Comparison of ENCODE assay signal across 8 mouse cellular contexts in the genomic region with DNA sequence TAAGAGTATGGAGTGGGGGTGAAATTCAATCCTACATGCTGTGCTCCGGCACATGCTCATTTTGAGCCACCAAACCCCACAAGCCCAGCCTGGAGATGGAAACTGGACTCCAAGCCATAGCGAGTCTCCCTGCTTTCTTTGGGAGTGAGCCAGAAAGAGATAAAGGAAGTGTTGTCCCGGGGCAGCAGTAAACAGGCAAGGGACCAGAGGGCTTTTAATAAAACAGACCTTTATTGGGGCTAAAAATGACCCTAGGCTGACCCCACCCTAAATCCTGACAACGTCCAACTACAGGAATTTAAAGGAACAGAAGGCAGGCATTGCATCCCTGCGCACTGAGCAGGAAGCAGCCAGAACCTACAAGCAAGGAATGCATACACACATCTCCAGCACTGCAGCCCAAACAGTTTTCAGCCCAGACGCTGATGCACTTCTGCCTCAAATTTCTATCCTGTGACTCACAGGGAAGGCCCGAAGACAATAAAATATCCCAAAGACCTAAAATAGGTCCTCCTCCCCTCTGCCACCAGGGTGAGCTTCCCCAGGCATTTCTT.
A peak's percentile ranks its signal among the peaks of the same experiment; 100 is the strongest.
DNase-seq lines count a peak whose midpoint lies in the region; ATAC-seq lines count a peak whose summit lies in the region.

No protein-coding gene starts in this region.

- no peaks in the 10 kb centered on the region for H3K36me3 ChIP-seq in limb, embryonic 11.5 days (ENCODE audit: control insufficient read depth, insufficient read depth, low read length)
- no peaks in the 10 kb centered on the region for H3K36me3 ChIP-seq in limb, embryonic 10.5 days
- H3K36me3 ChIP-seq in heart, embryonic 15.5 days: no peaks in the 10 kb centered on the region
- H3K36me3 ChIP-seq in midbrain, embryonic 13.5 days: no peaks in the 10 kb centered on the region

- H3K4me1 ChIP-seq in limb, embryonic 11.5 days (ENCODE audit: control insufficient read depth, insufficient read depth, low read length): no peaks in the 10 kb centered on the region
- peaks cover 5% of the 10 kb centered on the region; the same call in 1 of the 2 replicates for H3K4me1 ChIP-seq in limb, embryonic 10.5 days
- peaks cover 16% of the 10 kb centered on the region for H3K4me1 ChIP-seq in heart, embryonic 15.5 days (replicated peaks)
- no peaks in the 10 kb centered on the region for H3K4me1 ChIP-seq in midbrain, embryonic 13.5 days (replicated peaks)

- ATAC-seq in limb, embryonic 11.5 days (ENCODE audit: insufficient number of reproducible peaks, low FRiP score, low TSS enrichment, low read depth): peak; percentile 39; the same call in 1 of the 2 replicates
- ATAC-seq in heart, embryonic 15.5 days (replicated peaks; ENCODE audit: insufficient number of reproducible peaks, insufficient read depth, low FRiP score, low read depth): peak; percentile 43
- peak; percentile 30; the same call in 1 of the 2 replicates for ATAC-seq in midbrain, embryonic 13.5 days

- intact Hi-C loops in left cerebral cortex, postnatal 10 days (cut with DNase I): no loop called here

- no peak overlapping the region for H3K4me2 ChIP-seq in limb, embryonic 11.5 days (ENCODE audit: low read depth, severe bottlenecking)
- peak overlapping the region; percentile 44 for H3K4me2 ChIP-seq in heart, embryonic 15.5 days
- H3K4me2 ChIP-seq in midbrain, embryonic 13.5 days (replicated peaks): no peak overlapping the region

- no peaks in the 10 kb centered on the region for H3K9me3 ChIP-seq in limb, embryonic 11.5 days (ENCODE audit: control insufficient read depth, low read length)
- H3K9me3 ChIP-seq in limb, embryonic 10.5 days (replicated peaks): no peaks in the 10 kb centered on the region
- no peaks in the 10 kb centered on the region for H3K9me3 ChIP-seq in heart, embryonic 15.5 days (replicated peaks)
- H3K9me3 ChIP-seq in midbrain, embryonic 13.5 days: no peaks in the 10 kb centered on the region

- H3K4me3 ChIP-seq in limb, embryonic 11.5 days (ENCODE audit: low read depth, low read length): no peak overlapping the region
- no peak overlapping the region for H3K4me3 ChIP-seq in limb, embryonic 10.5 days
- H3K4me3 ChIP-seq in heart, embryonic 15.5 days: peak overlapping the region; percentile 11; the same call in 1 of the 2 replicates
- no peak overlapping the region for H3K4me3 ChIP-seq in midbrain, embryonic 13.5 days (replicated peaks)

- H3K27ac ChIP-seq in limb, embryonic 11.5 days (replicated peaks; ENCODE audit: low read depth, low read length): no peak overlapping the region
- no peak overlapping the region for H3K27ac ChIP-seq in limb, embryonic 10.5 days
- peak overlapping the region; percentile 81 for H3K27ac ChIP-seq in heart, embryonic 15.5 days
- no peak overlapping the region for H3K27ac ChIP-seq in midbrain, embryonic 13.5 days

- H3K27me3 ChIP-seq in limb, embryonic 11.5 days (ENCODE audit: control insufficient read depth, insufficient read depth, low read length): no peaks in the 10 kb centered on the region
- no peaks in the 10 kb centered on the region for H3K27me3 ChIP-seq in limb, embryonic 10.5 days (ENCODE audit: low read depth, poor library complexity, severe bottlenecking)
- no peaks in the 10 kb centered on the region for H3K27me3 ChIP-seq in heart, embryonic 15.5 days
- H3K27me3 ChIP-seq in midbrain, embryonic 13.5 days: no peaks in the 10 kb centered on the region

- 25% methylated on average over 7 of the region's 7 CpGs for WGBS in limb, embryonic 11.5 days
- WGBS in limb, embryonic 10.5 days: 25% methylated on average over 7 of the region's 7 CpGs
- 11% methylated on average over 7 of the region's 7 CpGs for WGBS in heart, embryonic 15.5 days
- WGBS in midbrain, embryonic 13.5 days: 44% methylated on average over 7 of the region's 7 CpGs

- H3K9ac ChIP-seq in limb, embryonic 11.5 days (ENCODE audit: low read length): no peak overlapping the region
- H3K9ac ChIP-seq in heart, embryonic 15.5 days: 0 out of 2 replicates have a peak overlapping the region, but pooled peaks have one; percentile 3
- H3K9ac ChIP-seq in midbrain, embryonic 13.5 days (replicated peaks): no peak overlapping the region

- peak; percentile 35 for DNase-seq in limb, embryonic 11.5 days (ENCODE audit: low spot score)
- DNase-seq in limb, embryonic 10.5 days (ENCODE audit: low spot score): no peak
- peak; percentile 27 for DNase-seq in embryo, embryonic 11 days
- DNase-seq in spleen, postnatal 14 days (ENCODE audit: low spot score in 2 of 2): no peak
- DNase-seq in cerebellum, adult 18-20 months: no peak
- no peak for DNase-seq in left cerebral cortex, postnatal 10 days (ENCODE audit: extremely low spot score in 1 of 2, low spot score in 2 of 2)

Comparison
In these comparisons a context has a peak if more than half of its experiments do, and no peak if none do; other contexts are left out.
1. DNase-seq: peak in limb, embryonic 11.5 days (single experiment) and embryo, embryonic 11 days (single experiment); none in limb, embryonic 10.5 days (single experiment), spleen, postnatal 14 days (0 of 2), cerebellum, adult 18-20 months (0 of 2) and left cerebral cortex, postnatal 10 days (0 of 2).
2. Peak in every context shown above with its lines, with median percentiles within 50 percentile points of each other: ATAC-seq.